Mouse (Mus musculus): ENCODE data around the gene Vwc2.

- no peak for TF ChIP-seq CTCF (conservative IDR thresholded peaks at IDR 0.05; ENCODE audit: low read length)
- 0 out of 2 replicates have a peak, but pooled peaks have one; percentile 42 for TF ChIP-seq POU5F1 (IDR thresholded peaks at IDR 0.05; ENCODE audit: borderline replicate concordance, low read length)
These were observed 2.7 kb downstream of the Vwc2 start for GRCm38 (mm10) chr11:11116736-11117135.

All from E14TG2a.4 (cell line).